Mouse (Mus musculus): Measurements from ENCODE around the gene Dst.

DNA sequence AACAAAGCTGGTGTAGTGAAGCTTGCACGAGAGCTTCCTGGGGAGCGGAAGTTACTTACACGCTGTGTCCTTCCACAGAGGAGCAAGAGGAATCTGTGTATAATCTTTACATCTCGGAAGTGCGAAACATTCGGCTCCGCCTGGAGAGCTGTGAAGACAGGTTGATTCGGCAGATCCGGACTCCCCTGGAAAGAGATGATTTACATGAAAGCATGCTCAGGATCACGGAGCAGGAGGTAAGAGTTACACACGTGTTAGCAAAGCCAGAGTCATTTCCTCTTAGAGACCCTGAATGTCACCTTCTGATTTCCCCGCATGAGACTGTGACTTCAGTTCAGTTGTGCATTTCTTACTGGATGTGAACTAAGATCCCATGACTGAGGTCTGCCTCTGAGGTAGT is 261.1 kb downstream of the Dst start:
- TF ChIP-seq POLR2A (IDR thresholded peaks at IDR 0.05; ENCODE audit: insufficient read length, low read depth) (no peak), REST (IDR thresholded peaks at IDR 0.05; ENCODE audit: insufficient read depth, insufficient read length) (no peak), USF1 (IDR thresholded peaks at IDR 0.05; ENCODE audit: low read depth) (no peak), SRF (IDR thresholded peaks at IDR 0.05; ENCODE audit: control insufficient read depth, insufficient read length, low read depth) (no peak), POLR2AphosphoS2 (IDR thresholded peaks at IDR 0.05; ENCODE audit: insufficient read length, low read depth) (no peak), MYOD1 (IDR thresholded peaks at IDR 0.05; ENCODE audit: control insufficient read depth in 1 of 3, insufficient read length in 2 of 3, low read depth in 2 of 3) (no peak), MYOG (IDR thresholded peaks at IDR 0.05; ENCODE audit: control insufficient read depth in 1 of 3, insufficient read depth in 1 of 3, insufficient read length in 2 of 3, low read depth in 2 of 3) (no peak), TCF12 (IDR thresholded peaks at IDR 0.05; ENCODE audit: insufficient read depth, poor library complexity, severe bottlenecking) (no peak)

Data from myocyte (in vitro differentiated cells).